Mouse (Mus musculus): ENCODE results near the gene Slc35g3.

DNA sequence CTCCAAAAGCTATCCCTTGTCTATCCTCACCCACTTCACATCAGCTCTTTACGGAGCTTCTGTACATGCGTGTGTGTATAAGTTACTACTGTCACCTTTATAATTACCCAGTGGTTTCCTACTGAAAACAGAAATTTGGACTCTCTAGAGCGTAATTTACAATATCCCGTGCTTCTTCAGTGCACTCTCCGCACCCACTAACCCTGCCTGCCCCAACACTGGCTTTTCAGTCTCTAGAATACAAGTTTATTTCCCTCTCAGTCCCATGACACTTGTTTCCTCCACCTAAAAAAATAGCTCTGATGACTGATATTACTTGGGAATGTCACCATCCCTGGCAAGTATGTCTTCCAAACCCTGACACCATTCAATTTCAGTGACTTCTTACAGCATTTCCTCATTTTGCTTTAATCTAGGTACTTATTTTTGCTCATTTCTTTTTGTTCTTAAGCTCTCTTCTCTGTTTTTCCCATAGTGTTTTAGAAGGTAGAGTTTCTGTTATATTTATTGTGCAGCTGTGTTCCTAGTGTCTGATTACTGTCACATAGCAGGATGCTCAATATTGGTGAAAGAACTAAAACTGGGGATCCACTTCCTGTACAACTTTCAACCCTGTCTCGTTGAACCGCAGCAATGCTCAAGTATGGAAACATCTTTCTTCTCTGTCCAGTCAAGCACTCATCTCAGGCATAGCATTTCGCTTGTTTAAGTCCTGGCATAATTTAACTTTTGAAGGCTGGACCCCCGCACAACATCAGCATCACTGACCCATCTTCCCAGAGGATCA is 4.3 kb downstream of the Slc35g3 start:
- no peak for TF ChIP-seq EP300 (IDR thresholded peaks at IDR 0.05; ENCODE audit: low read depth)
- no peak for TF ChIP-seq CTCF (IDR thresholded peaks at IDR 0.05; ENCODE audit: low read depth)

Measured in heart, postnatal 0 days (tissue).